Mouse (Mus musculus) intestine, postnatal 0 days (tissue): ENCODE results near the gene Rassf5. TPM values are rescaled to one million over a fixed set of nuclear protein-coding genes. Genes with fewer than 3 reads are reported as not detected.
"Not testable (repeated sequence)": the region's sequence is repeated elsewhere in the genome, so short reads cannot be mapped to it uniquely, and the experiment has no call there.

Experiments
- ATAC-seq: fragments of 200-750 bp; cut with Nextera tagmentation; 2 replicates; pipeline ENCODE4 v1.8.0; 2017; ENCODE audit warnings: mild to moderate bottlenecking, moderate TSS enrichment, moderate library complexity
- H3K27ac ChIP-seq: fragments of 300-500 bp; sonication (generic); 2 replicates; pipeline ENCODE4 v1.5.1; 2014; ENCODE audit warnings: mild to moderate bottlenecking, low read depth, low read length, moderate library complexity
- H3K27me3 ChIP-seq: fragments of 300-500 bp; sonication (generic); replicated peaks from 2 replicates; pipeline ENCODE4 v1.6.1; 2014; ENCODE audit warnings: low read length, mixed read lengths; ENCODE audit not compliant: control insufficient read depth, insufficient read depth
- H3K36me3 ChIP-seq: fragments of 300-500 bp; sonication (generic); 2 replicates; pipeline ENCODE4 v1.6.1; 2014; ENCODE audit warnings: mild to moderate bottlenecking, moderate library complexity; ENCODE audit not compliant: control insufficient read depth, insufficient read depth
- H3K4me1 ChIP-seq: fragments of 300-500 bp; sonication (generic); replicated peaks from 2 replicates; pipeline ENCODE4 v1.6.1; 2014; ENCODE audit warnings: antibody characterized with exemption, low read length, mixed read lengths; ENCODE audit not compliant: control insufficient read depth, insufficient read depth
- H3K4me2 ChIP-seq: fragments of 300-500 bp; sonication (generic); replicated peaks from 2 replicates; pipeline ENCODE4 v1.6.1; 2014; ENCODE audit warnings: low read depth, mild to moderate bottlenecking, moderate library complexity
- H3K4me3 ChIP-seq: fragments of 300-500 bp; sonication (generic); 2 replicates; pipeline ENCODE4 v1.5.1; 2014; ENCODE audit warnings: low read depth, low read length
- H3K9ac ChIP-seq: fragments of 300-500 bp; sonication (generic); 2 replicates; pipeline ENCODE4 v1.6.1; 2014; ENCODE audit warnings: mild to moderate bottlenecking, low read depth, low read length
- H3K9me3 ChIP-seq: fragments of 300-500 bp; sonication (generic); 2 replicates; pipeline ENCODE4 v1.6.1; 2016; ENCODE audit warnings: mixed run types; ENCODE audit not compliant: control insufficient read depth
- CTCF ChIP-seq: sonication (generic); IDR thresholded peaks from 2 replicates; pipeline ENCODE4 v1.5.1; 2016; ENCODE audit warnings: low read depth, mild to moderate bottlenecking, control low read depth, antibody characterized with exemption, moderate library complexity
- WGBS: fragments of 180-500 bp; shearing (Covaris S2); extraction: QIAGEN DNeasy Blood & Tissue Kit; methylation state at CpG from one replicate; pipeline ENCODE4 v1.1.7; 2014; 5-methylcytosine and 5-hydroxymethylcytosine counted together
- polyA plus RNA-seq: library from polyadenylated mRNA; unstranded; fragments of >200 nt; fragmentation: Nextera tagmentation; extraction: Ambion mirVana; gene quantifications from 2 replicates; pipeline ENCODE4 v1.2.1, GENCODE M21; 2015

Gene Rassf5
- polyA plus RNA-seq, 1 experiment from 2014 or later: 6.4 TPM

DNA sequence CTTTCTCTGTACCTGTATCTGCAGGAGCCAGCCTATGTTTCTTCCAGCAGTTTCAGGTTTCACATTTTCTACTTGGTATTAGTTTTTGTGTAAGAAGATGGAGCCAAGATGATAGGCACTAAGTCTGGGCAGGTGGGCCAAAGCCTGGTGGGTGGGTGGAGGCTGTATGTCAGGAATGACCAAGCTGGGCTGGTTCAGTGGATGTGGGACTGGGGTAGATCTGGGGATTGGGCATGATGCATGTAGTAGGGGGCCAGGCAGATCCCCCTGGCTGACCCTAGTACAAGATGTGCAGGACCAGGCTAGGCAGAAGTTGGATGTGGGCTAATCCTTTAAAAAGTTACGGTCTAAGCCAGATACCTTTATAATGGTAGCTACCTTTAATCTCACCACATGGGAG is 69.9 kb downstream of the Rassf5 start:
- no peak overlapping the region for H3K9ac ChIP-seq
- no peak for ATAC-seq
- no peak overlapping the region for H3K27ac ChIP-seq
- no peaks in the 10 kb centered on the region for H3K27me3 ChIP-seq
- no peak for TF ChIP-seq CTCF
- no peak overlapping the region for H3K4me2 ChIP-seq
- H3K36me3 ChIP-seq: peaks cover 61% of the 10 kb centered on the region
- no peaks in the 10 kb centered on the region for H3K4me1 ChIP-seq
- H3K9me3 ChIP-seq: no peaks in the 10 kb centered on the region
- 90% methylated on average over 1 of the region's 1 CpGs for WGBS
- H3K4me3 ChIP-seq: no peak overlapping the region

DNA sequence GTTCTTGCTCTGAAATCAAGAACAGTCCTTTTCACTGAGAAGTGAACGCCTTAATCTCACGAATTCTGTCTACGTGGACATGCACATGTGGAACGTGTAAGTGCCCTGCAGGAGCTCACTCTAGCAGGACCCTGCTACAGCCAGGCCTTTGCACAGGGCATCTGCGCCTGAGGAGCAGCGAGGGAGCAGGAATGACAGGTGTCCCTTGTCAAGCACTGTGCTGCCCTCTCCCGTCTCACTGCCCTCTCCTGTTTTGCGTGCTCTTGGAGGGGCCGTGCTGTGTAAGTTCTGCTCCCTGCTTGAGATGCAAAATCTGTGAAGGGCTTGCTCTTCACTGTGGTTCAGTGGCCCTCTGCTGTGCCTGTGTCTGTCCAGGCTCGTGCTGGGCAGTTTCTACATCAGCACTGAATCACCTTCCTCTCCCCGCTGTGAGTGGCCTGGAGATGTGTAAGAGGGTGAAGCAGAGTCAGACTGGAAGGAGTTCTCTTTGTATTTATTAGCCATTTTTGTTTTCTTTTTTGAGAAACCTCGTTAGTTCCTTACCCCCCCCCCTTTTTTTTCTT is 70.7 kb downstream of the Rassf5 start:
- ATAC-seq: no peak

GRCm38 (mm10) chr1:131173809-131174208 is 71.2 kb downstream of the Rassf5 start:
- H3K4me2 ChIP-seq: no peak overlapping the region
- TF ChIP-seq CTCF: no peak
- H3K4me3 ChIP-seq: no peak overlapping the region
- no peak for ATAC-seq
- no peaks in the 10 kb centered on the region for H3K9me3 ChIP-seq
- peaks cover 69% of the 10 kb centered on the region for H3K36me3 ChIP-seq
- WGBS: 74% methylated on average over 6 of the region's 6 CpGs
- no peaks in the 10 kb centered on the region for H3K27me3 ChIP-seq
- H3K27ac ChIP-seq: no peak overlapping the region
- no peak overlapping the region for H3K9ac ChIP-seq
- no peaks in the 10 kb centered on the region for H3K4me1 ChIP-seq

More for the DNA sequence above, 70.7 kb downstream of the Rassf5 start:
- no peak for TF ChIP-seq CTCF
- WGBS: 79% methylated on average over 12 of the region's 12 CpGs
- no peaks in the 10 kb centered on the region for H3K9me3 ChIP-seq
- no peak overlapping the region for H3K4me3 ChIP-seq
- peaks cover 65% of the 10 kb centered on the region for H3K36me3 ChIP-seq
- H3K4me1 ChIP-seq: no peaks in the 10 kb centered on the region
- no peaks in the 10 kb centered on the region for H3K27me3 ChIP-seq
- no peak overlapping the region for H3K9ac ChIP-seq
- H3K4me2 ChIP-seq: no peak overlapping the region
- no peak overlapping the region for H3K27ac ChIP-seq

GRCm38 (mm10) chr1:131173001-131173400 is 72.1 kb downstream of the Rassf5 start:
- ATAC-seq: no peak
- H3K4me3 ChIP-seq: no peak overlapping the region
- H3K9ac ChIP-seq: no peak overlapping the region
- no peak overlapping the region for H3K27ac ChIP-seq
- no peaks in the 10 kb centered on the region for H3K27me3 ChIP-seq
- 84% methylated on average over 7 of the region's 7 CpGs for WGBS
- no peak overlapping the region for H3K4me2 ChIP-seq
- peaks cover 74% of the 10 kb centered on the region for H3K36me3 ChIP-seq
- H3K9me3 ChIP-seq: no peaks in the 10 kb centered on the region
- no peaks in the 10 kb centered on the region for H3K4me1 ChIP-seq
- TF ChIP-seq CTCF: no peak

DNA sequence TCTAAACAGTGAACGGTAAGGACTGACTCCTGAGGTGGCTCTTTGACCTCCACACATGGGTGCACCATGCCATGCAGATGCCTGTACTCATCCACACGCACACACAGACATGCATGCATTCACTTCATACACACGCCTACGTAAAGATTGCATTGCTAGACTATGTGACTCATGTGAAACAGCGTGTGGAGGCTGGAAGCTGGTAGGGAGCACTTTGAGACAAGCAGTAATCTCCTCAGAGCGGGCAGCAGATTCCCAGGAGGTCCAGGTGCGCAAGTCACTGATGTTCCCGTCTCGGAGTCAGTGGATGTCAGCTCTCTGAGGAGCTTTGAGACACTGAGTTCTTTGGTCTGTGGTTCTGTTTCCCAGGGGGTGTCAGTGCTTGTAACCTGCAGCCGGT is 77.4 kb downstream of the Rassf5 start:
- no peak overlapping the region for H3K9ac ChIP-seq
- H3K27me3 ChIP-seq: no peaks in the 10 kb centered on the region
- WGBS: 95% methylated on average over 10 of the region's 10 CpGs
- no peaks in the 10 kb centered on the region for H3K4me1 ChIP-seq
- H3K9me3 ChIP-seq: no peaks in the 10 kb centered on the region
- no peak overlapping the region for H3K27ac ChIP-seq
- no peak overlapping the region for H3K4me3 ChIP-seq
- no peak for TF ChIP-seq CTCF
- ATAC-seq: no peak
- H3K4me2 ChIP-seq: no peak overlapping the region
- peaks cover 94% of the 10 kb centered on the region for H3K36me3 ChIP-seq

DNA sequence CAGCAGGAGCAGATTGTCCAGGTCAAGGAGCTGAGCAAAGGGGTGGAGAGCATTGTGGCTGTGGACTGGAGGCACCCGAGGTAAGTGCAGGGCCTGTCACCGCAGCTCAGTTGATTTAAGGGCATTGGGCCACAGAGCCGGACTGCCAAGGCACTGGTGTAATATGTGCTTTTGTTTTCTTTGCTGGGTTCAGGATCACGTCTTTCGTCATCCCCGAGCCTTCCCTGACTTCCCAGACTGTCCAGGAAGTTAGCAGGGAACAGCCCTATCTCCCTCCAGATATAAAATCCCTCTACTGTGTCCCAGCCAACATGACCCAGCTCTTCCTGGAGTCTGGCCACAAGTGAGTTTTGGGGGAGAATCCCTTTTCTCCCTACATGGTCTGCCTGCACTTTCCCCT is 80.6 kb downstream of the Rassf5 start:
- WGBS: 81% methylated on average over 6 of the region's 6 CpGs
- Histone ChIP-seq H3K9ac (no peak overlapping the region), H3K36me3 (peaks cover 81% of the 10 kb centered on the region), H3K27me3 (no peaks in the 10 kb centered on the region), H3K9me3 (no peaks in the 10 kb centered on the region), H3K4me3 (no peak overlapping the region), H3K4me1 (no peaks in the 10 kb centered on the region), H3K4me2 (no peak overlapping the region), H3K27ac (no peak overlapping the region)
- ATAC-seq: no peak
- no peak for TF ChIP-seq CTCF

DNA sequence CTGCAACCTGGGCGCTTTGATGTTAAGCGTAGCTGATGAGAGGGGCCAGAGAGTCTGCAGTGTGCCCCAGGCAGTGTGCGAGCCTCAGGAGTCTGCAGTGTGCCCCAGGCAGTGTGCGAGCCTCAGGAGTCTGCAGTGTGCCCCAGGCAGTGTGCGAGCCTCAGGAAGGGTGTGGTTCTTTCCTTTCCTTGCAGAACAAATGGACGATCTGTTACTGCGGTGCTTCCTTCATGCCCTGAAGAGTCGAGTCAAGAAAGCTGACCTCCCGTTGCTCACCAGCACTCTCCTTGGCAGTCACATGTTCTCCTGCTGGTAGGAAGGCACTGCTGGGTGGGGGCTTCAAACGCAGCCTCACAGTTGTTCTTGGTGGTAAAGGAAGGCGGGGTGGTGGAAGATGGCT is 84.0 kb downstream of the Rassf5 start:
- H3K9me3 ChIP-seq: no peaks in the 10 kb centered on the region
- H3K36me3 ChIP-seq: peaks cover 63% of the 10 kb centered on the region
- 75% methylated on average over 11 of the region's 11 CpGs for WGBS
- no peaks in the 10 kb centered on the region for H3K27me3 ChIP-seq
- no peak overlapping the region for H3K4me3 ChIP-seq
- H3K4me1 ChIP-seq: no peaks in the 10 kb centered on the region
- ATAC-seq: no peak
- no peak overlapping the region for H3K9ac ChIP-seq
- H3K27ac ChIP-seq: no peak overlapping the region
- no peak overlapping the region for H3K4me2 ChIP-seq
- no peak for TF ChIP-seq CTCF

DNA sequence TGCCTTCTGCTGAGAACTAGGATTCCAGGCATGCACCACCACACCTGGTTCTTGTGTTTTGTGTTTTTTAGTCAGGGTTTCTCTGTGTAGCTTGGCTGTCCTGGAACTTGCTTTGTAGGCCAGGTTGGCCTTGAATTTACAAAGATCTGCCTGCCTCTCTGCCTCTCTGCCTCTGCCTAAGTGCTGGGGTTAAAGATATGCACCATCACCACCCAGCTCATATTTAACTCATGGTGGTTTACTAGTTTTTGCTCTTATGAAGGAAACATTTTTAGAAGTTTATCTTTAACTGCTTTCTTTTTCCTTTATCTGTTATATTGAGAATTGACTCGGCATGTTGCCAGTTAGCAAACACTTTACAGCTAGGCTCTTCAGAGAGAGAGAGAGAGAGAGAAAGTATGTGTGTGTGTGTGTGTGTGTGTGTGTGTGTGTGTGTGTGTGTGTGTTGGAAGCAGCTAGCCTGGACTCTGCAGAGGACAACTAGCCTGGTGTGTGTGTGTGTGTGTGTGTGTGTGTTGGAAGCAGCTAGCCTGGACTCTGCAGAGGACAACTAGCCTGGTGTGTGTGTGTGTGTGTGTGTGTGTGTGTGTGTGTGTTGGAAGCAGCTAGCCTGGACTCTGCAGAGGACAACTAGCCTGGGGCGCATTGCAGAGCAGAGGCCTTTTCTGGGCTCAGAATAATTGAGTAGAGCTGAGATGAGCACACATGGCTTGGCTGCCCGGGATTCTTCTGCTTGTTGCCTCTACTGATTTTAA is 85.3 kb downstream of the Rassf5 start:
- not testable (repeated sequence) for H3K9me3 ChIP-seq, H3K27ac ChIP-seq, H3K4me1 ChIP-seq, H3K4me2 ChIP-seq, H3K27me3 ChIP-seq, H3K4me3 ChIP-seq, H3K9ac ChIP-seq
- peak; percentile 31; the same call in 1 of the 2 replicates for ATAC-seq
- H3K36me3 ChIP-seq: peaks cover 51% of the 10 kb centered on the region
- WGBS: 78% methylated on average over 3 of the region's 3 CpGs
